Mouse (Mus musculus): ENCODE results near the gene Cited2.
A peak's percentile ranks its signal among the peaks of the same experiment; 100 is the strongest.

The Cited2 gene

GRCm38 (mm10) chr10:17722653-17723410, at the start of gene Cited2:
Gene Cited2, plus strand, starts transcription at chr10:17723218.
- peak; percentile 98 for DNase-seq (ENCODE audit: low spot score)

GRCm38 (mm10) chr10:17674454-17674853, 48.6 kb upstream of the Cited2 start:
- no peak for DNase-seq (ENCODE audit: low spot score)

- DNase-seq (ENCODE audit: low spot score): no peak
Measured at GRCm38 (mm10) chr10:17674869-17675268, 48.1 kb upstream of the Cited2 start.

GRCm38 (mm10) chr10:17676464-17676863, 46.6 kb upstream of the Cited2 start:
- DNase-seq (ENCODE audit: low spot score): no peak

GRCm38 (mm10) chr10:17677308-17677707, 45.7 kb upstream of the Cited2 start:
- DNase-seq (ENCODE audit: low spot score): no peak

GRCm38 (mm10) chr10:17680432-17681382, 42.3 kb upstream of the Cited2 start:
- no peak for DNase-seq (ENCODE audit: low spot score)

GRCm38 (mm10) chr10:17681386-17681785, 41.6 kb upstream of the Cited2 start:
- DNase-seq (ENCODE audit: low spot score): no peak

- no peak for DNase-seq (ENCODE audit: low spot score)
Measured at GRCm38 (mm10) chr10:17683852-17684428, 39.1 kb upstream of the Cited2 start.

GRCm38 (mm10) chr10:17689806-17690205, 33.2 kb upstream of the Cited2 start:
- DNase-seq (ENCODE audit: low spot score): no peak

- no peak for DNase-seq (ENCODE audit: low spot score)
Measured at GRCm38 (mm10) chr10:17691709-17692108, 31.3 kb upstream of the Cited2 start.

GRCm38 (mm10) chr10:17695801-17696200, 27.2 kb upstream of the Cited2 start:
- no peak for DNase-seq (ENCODE audit: low spot score)

GRCm38 (mm10) chr10:17697376-17698265, 25.4 kb upstream of the Cited2 start:
- no peak for DNase-seq (ENCODE audit: low spot score)

- DNase-seq (ENCODE audit: low spot score): no peak
Measured at GRCm38 (mm10) chr10:17705466-17705973, 17.5 kb upstream of the Cited2 start.

- no peak for DNase-seq (ENCODE audit: low spot score)
Measured at GRCm38 (mm10) chr10:17710753-17711152, 12.3 kb upstream of the Cited2 start.

- DNase-seq (ENCODE audit: low spot score): no peak
Measured at GRCm38 (mm10) chr10:17719009-17719570, 3.9 kb upstream of the Cited2 start.

- DNase-seq (ENCODE audit: low spot score): no peak
Measured at GRCm38 (mm10) chr10:17719646-17720045, 3.4 kb upstream of the Cited2 start.

- DNase-seq (ENCODE audit: low spot score): no peak
Measured at GRCm38 (mm10) chr10:17720891-17721601, 2.0 kb upstream of the Cited2 start.

GRCm38 (mm10) chr10:17721602-17722121, 1.4 kb upstream of the Cited2 start:
- DNase-seq (ENCODE audit: low spot score): peak; percentile 51

- DNase-seq (ENCODE audit: low spot score): peak; percentile 94
Measured at GRCm38 (mm10) chr10:17722158-17722557, 860 bp upstream of the Cited2 start.

- no peak for DNase-seq (ENCODE audit: low spot score)
Measured at GRCm38 (mm10) chr10:17723421-17723841, 413 bp downstream of the Cited2 start.

Measured in layer of hippocampus, adult 11-12 months (tissue).